Mouse (Mus musculus): ENCODE measurements around the gene Cfap97d2.

Gene Cfap97d2

DNA sequence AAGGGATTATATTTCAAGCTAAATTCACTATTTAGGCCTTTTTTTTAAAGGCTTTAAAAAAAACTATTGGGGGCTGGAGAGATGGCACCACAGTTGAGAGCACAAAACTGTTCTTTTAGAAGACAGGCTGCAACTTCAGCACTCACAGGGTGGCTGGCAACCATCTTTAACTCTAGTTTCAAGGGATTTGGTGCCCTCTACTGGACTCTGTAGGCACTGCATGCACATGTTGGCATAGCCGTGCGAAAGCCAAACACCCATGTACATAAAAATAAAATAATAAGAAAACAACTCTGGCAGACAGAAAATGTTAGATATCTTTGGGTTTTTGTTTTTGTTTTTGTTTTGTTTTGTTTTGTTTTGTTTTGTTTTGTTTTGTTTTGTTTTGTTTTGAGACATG is 48.0 kb downstream of the Cfap97d2 start:
- DNase-seq = peak; percentile 62 to 65

DNA sequence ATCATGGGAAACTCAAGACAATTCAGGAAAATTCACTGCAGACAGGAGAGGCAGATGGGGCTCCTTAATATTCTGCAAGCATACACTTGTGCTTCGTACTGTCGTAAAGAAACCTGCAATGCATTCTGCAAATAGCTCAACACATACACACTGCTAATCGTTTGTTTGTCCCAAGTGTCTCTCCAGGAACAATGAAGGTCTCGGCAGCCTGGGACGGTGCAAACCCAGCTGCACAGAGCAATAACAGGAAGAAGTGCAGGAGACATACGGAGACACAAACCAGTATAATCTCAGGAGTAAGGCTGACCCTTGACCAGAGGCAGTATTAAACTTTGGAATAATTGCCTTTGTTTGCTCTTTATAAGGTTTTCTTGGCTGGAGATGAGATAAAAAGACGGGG is 50.8 kb downstream of the Cfap97d2 start:
- DNase-seq = no peak

DNA sequence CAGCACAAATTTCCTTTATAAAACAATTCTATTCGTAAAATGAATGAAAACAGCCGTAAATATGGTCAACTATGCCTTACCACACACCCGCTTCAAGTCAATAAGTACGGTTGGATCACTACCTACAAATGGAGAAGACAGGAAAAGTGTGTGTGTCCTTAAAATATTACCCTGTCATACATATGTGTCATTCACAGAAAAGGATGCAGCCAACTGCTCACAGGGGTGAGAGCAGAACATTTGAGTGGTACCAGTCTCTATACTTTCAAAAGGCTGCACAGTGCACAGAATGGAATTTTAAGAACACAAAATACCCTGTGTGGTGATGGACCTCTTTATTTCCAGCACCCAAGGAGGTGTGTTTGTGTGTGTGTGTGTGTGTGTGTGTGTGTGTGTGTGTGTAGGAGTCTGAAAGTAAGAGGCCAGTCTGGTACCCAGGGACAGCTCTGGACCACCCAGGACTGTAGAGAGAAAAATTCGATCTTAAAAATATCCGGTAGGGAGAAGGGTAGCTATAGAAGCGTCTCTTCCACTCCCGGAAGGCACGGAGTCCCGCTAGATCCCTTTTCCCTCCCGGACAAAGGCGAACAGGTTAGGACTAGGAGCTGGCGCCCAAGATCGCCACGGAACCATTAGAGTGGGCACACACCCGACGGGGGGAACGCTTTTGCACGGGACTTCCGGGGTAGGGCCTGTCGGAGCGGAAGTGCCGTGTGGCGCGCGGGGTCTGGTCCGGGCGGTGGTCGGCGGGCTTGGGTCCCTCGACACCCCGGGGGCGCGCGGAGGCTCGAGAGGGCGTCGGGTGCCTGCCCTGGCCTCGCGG is 51.5 kb downstream of the Cfap97d2 start, which contains the start of gene Cdc16:
Gene Cdc16 (plus strand): TSS at position 695 of the 823 bp plus-strand sequence.
- DNase-seq = peak; percentile 88

DNA sequence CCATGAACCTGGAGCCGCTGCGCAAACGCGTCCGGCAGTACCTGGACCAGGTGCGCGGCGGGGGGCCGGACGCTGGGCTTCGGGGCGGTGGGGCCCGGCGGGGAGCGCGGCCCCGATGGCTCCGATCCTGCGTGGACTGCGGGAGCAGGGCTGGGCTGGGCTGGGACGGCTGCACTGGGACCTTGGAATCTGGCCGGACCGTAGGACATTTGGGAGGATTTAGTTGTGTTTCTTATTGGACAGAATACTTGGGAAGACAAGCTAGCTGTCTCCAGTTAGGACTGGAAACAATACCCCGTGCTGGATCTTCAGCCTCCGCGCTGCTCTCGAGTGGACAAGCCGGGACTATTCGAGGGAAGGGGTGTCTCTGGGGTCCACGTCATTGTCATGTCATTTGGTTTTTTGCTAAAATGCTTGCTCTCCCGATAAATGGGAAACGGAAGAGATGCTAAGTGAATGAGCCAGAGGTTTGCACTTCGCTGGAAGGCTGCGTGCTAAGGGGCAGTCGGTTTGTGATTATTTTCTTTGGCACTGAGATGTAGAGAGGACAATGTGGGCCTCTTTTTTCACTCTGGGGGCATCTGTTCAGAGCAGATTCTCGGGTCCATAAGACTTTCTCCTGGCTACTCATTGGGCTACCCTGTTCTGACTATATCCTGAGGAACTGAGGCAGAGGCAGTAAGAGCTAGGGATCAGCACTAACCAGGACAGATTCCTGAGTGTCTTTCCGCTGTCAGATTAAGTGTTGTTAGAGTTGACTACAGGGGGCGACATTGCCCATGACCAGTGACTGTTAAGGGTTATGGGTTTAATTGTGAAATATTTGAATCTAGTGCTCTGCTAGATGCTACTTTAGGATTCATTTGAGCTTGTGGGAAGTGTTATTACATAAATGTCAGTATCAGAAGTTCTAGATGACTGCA is 52.4 kb downstream of the Cfap97d2 start:
- peak; percentile 30 to 51 for DNase-seq

DNA sequence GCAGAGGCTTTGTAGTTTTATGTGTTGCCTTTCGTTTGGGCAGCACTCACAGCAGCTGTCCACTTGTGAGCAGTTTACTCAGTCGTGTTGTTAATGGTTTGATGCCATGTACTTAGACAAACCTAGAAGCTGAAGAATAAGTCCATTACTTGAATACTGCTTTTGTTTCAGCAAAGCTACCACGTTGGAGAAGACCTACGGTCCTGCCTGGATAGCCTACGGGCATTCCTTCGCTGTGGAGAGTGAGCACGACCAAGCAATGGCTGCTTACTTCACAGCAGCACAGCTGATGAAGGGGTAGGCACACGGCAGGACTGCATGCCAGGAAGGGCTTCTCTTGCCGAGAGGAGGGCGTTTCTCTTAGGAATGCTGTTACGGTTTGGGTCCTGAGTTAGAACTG is 63.5 kb downstream of the Cfap97d2 start:
- no peak for DNase-seq

DNA sequence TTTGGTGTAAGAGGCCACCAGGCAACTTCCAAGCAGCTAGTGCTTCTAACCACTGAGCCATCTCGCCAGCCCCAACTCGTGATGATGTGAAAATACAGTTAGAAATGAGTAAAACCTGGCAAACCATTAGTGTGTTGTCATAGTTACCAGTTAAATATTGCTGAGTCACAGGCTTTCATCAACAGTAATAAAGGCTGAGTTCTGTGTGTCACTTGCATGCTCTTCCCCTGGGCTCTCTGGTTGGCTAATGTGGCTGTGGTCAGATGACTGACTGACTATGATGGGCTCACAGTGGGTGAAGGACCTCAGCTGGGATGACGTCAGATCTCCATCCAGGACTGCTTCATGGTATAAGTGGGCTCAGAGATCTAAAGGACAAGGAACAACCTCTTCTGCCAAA is 74.8 kb downstream of the Cfap97d2 start:
- no peak for DNase-seq

DNA sequence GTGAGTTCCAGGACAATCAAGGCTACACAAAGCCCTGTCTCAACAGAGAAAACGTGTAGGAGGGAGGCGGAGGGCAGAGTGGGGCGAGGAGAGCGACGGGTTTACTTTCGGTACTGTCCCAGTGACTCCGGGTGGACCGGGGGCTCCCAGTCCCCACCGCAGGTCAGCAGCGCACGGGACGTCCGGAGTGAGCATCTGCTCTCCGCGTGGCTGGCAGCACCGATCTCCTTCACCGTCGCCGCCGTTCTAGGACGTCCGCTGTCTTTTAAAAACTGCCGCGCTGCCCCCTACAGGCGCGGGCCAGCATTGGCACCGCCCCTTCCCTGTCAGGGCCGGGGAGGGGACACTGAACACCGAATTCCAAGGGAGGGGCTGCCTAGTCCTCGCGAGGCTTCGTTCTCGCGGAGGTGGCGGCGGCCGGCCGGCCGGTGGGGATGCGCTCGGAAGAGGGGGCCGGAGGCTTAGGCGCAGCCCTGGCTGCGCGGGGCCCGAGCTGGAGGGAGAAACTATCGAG is 79.6 kb downstream of the Cfap97d2 start, which contains the start of gene Upf3a:
Gene Upf3a (plus strand): TSS at position 366 of the 514 bp plus-strand sequence.
- DNase-seq = peak; percentile 91 to 94

DNA sequence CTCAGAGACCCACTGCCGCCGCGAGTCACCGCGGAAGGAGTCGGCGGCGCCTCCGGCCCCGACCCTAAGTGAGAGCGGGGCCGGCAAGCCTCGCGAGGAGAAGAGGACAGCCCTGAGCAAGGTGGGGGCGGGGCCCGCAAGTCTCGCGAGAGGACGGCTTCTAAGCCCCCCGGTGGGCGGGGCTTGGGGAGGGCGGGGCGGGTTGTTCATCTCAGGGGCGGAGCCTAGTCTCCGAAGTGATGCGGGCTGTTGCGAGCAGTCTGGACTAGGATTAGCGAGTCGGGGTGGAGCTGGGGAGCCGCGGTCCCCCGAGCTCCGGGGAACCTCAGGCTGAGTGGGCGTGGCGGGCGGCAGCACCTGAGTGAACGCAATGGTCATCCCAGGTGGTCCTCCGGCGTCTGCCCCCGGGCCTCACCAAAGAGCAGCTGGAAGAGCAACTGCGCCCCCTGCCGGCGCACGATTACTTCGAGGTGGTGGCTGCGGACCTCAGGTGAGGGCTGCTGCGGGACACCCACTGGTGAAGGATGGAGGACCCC is 80.1 kb downstream of the Cfap97d2 start:
- peak; percentile 93 to 94 for DNase-seq

DNA sequence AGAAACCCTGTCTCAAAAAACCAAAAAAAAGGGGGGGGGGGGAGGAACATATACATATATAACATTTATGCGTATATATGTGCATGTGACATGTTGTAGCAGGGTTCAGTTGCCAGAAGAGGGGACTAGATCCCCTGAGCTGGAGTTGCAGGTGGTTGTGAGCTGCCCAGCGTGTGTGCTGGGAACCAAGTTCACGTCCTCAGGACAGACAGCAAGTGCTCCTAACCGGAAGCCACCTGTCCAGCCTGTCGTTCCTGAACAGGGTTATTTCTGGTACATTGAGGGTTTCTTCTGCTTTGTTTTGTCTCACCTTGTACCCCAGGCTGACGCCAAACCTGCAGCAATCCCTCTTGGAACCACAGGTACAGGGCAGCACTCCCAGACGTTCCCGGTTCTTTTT is 83.9 kb downstream of the Cfap97d2 start:
- DNase-seq = no peak
